Mouse (Mus musculus) cerebellum, adult 2 months (tissue): ENCODE measurements around the gene Nsrp1.

ENCODE experiments used
- CTCF ChIP-seq: fragments of 200-500 bp; IDR thresholded peaks from 2 replicates; pipeline ENCODE4 v1.5.1; 2011; ENCODE audit warnings: low read depth, mild to moderate bottlenecking, control low read depth, low read length, moderate library complexity, borderline replicate concordance; ENCODE audit not compliant: insufficient read depth
- POLR2A ChIP-seq: fragments of 200-500 bp; IDR thresholded peaks from 2 replicates; pipeline ENCODE4 v1.6.1; 2011; ENCODE audit warnings: low read length, control low read depth, borderline replicate concordance; ENCODE audit not compliant: insufficient read depth

DNA sequence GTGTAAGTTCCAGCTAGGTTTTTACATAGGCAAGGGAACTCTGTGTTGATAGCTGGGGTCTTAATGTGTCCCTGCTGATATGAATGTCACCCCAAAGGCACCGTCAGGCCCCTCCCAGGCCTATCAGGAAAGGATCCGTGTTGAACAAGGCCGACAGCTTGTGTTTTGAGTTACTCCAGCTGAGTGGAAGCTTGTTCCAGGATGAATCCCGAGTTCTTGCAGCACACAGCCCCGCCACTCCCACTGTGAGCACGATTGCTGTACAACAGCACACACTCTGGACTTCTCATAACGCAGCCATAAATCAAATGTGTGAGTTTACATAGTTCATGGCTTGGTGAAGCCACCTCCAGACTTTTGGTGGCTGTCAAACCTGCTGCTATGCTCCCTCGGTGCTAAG is 15.9 kb upstream of the Nsrp1 start:
- TF ChIP-seq CTCF (no peak), POLR2A (no peak)
